ENCODE assay signal across 9 mouse cellular contexts in the genomic region with DNA sequence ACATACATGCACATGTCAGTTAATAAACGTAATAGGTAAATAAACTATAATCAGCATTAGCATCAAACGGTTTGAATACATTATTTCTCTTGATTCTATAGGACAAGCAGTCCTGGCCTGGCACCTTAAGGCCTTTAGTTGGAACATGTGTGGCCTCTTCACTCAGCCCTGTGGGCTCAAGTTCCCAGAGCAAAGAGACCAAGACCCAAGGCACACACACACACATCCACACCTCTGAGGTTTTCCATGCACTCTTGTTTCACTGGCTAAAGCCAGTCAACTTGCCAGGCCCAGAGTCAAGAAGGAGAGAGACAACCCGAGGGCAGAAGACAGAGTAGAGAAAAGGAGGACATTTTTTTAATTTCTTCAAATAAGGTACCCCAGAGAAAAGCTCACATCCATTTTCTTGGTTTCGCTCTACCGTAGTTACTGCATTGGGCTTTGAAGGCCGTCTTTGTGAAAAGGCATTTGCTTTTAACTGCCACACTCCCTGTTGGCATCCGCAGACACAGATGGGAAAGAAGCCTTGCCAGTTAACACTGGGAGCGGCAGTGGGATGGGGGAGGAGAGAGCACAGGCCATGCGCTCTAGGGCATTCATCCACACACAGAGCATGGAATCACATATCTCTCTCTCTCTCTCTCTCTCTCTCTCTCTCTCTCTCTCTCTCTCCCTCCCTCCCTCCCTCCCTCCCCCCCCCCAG. TPM values are rescaled to one million over a fixed set of nuclear protein-coding genes. Genes with fewer than 3 reads are reported as not detected.
DNase-seq lines count a peak whose midpoint lies in the region; ATAC-seq lines count a peak whose summit lies in the region.
"Had no signal": no experiment of that assay in that cellular context is flagged by ENCODE, and none has a peak within 500 bp of the region (broad histone marks: within the 10 kb centered on the region; RNA-seq: fewer than 3 reads in every experiment).

No protein-coding gene starts in this region.

- ATAC-seq in forebrain, embryonic 14.5 days: peak; percentile 90
- ATAC-seq in forebrain, embryonic 12.5 days (ENCODE audit: low FRiP score): no peak
- no peak for ATAC-seq in megakaryocyte, adult 5-6 weeks (ENCODE audit: poor library complexity, severe bottlenecking)
- no peak for ATAC-seq in heart, embryonic 13.5 days (ENCODE audit: extremely low read depth, insufficient number of reproducible peaks, low FRiP score, low TSS enrichment)
- ATAC-seq in midbrain, embryonic 16.5 days: peak; percentile 78; the same call in 1 of the 2 replicates

- H3K27me3 ChIP-seq in forebrain, embryonic 14.5 days (replicated peaks; ENCODE audit: control insufficient read depth, insufficient read depth, low read length): no peaks in the 10 kb centered on the region
- no peaks in the 10 kb centered on the region for H3K27me3 ChIP-seq in forebrain, embryonic 12.5 days
- H3K27me3 ChIP-seq in megakaryocyte, embryonic 14.5 days (replicated peaks): no peaks in the 10 kb centered on the region
- H3K27me3 ChIP-seq in heart, embryonic 13.5 days (replicated peaks): no peaks in the 10 kb centered on the region
- no peaks in the 10 kb centered on the region for H3K27me3 ChIP-seq in midbrain, embryonic 16.5 days (ENCODE audit: control insufficient read depth, insufficient read depth, low read depth, low read length)
- H3K27me3 ChIP-seq: liver, embryonic 13.5 days had no signal

- H3K36me3 ChIP-seq in forebrain, embryonic 14.5 days (ENCODE audit: control insufficient read depth, insufficient read depth, low read length): no peaks in the 10 kb centered on the region
- no peaks in the 10 kb centered on the region for H3K36me3 ChIP-seq in forebrain, embryonic 12.5 days (replicated peaks)
- peaks cover 89% of the 10 kb centered on the region for H3K36me3 ChIP-seq in megakaryocyte, embryonic 14.5 days (replicated peaks; ENCODE audit: low read length)
- H3K36me3 ChIP-seq in heart, embryonic 13.5 days: no peaks in the 10 kb centered on the region
- H3K36me3 ChIP-seq in midbrain, embryonic 16.5 days (ENCODE audit: control insufficient read depth, insufficient read depth, low read length): no peaks in the 10 kb centered on the region
- H3K36me3 ChIP-seq: liver, embryonic 13.5 days had no signal

- DNase-seq in forebrain, embryonic 14.5 days (ENCODE audit: low spot score): peak; percentile 79
- DNase-seq in B cell, adult 2 months: no peak
- no peak for DNase-seq in kidney, postnatal 36 days
- DNase-seq: liver, embryonic 13.5 days had no signal

- H3K9me3 ChIP-seq in forebrain, embryonic 14.5 days (replicated peaks; ENCODE audit: control insufficient read depth, low read length): no peaks in the 10 kb centered on the region
- 0 out of 2 replicates have a peak, but pooled peaks cover 1% of the 10 kb centered on the region for H3K9me3 ChIP-seq in forebrain, embryonic 12.5 days
- H3K9me3 ChIP-seq in megakaryocyte, embryonic 14.5 days: no peaks in the 10 kb centered on the region
- H3K9me3 ChIP-seq in heart, embryonic 13.5 days: no peaks in the 10 kb centered on the region
- no peaks in the 10 kb centered on the region; the same call in 1 of the 2 replicates for H3K9me3 ChIP-seq in midbrain, embryonic 16.5 days (replicated peaks; ENCODE audit: control insufficient read depth, low read length, poor library complexity, severe bottlenecking)
- H3K9me3 ChIP-seq: liver, embryonic 13.5 days had no signal

- WGBS in forebrain, embryonic 14.5 days: 53% methylated on average over 9 of the region's 9 CpGs
- WGBS in forebrain, embryonic 12.5 days: 73% methylated on average over 9 of the region's 9 CpGs
- 54% methylated on average over 9 of the region's 9 CpGs for WGBS in heart, embryonic 13.5 days
- WGBS in midbrain, embryonic 16.5 days: 60% methylated on average over 9 of the region's 9 CpGs

- 0 out of 2 replicates have a peak, but pooled peaks cover 4% of the 10 kb centered on the region for H3K4me1 ChIP-seq in forebrain, embryonic 14.5 days (ENCODE audit: control insufficient read depth, insufficient read depth, low read length)
- H3K4me1 ChIP-seq in forebrain, embryonic 12.5 days: peaks cover 5% of the 10 kb centered on the region; the same call in 1 of the 2 replicates
- peaks cover 88% of the 10 kb centered on the region for H3K4me1 ChIP-seq in megakaryocyte, embryonic 14.5 days
- H3K4me1 ChIP-seq in heart, embryonic 13.5 days: peaks cover 61% of the 10 kb centered on the region
- H3K4me1 ChIP-seq in midbrain, embryonic 16.5 days (ENCODE audit: control insufficient read depth, insufficient read depth, low read length): no peaks in the 10 kb centered on the region

- no peak overlapping the region for H3K9ac ChIP-seq in forebrain, embryonic 14.5 days (ENCODE audit: low read length)
- no peak overlapping the region for H3K9ac ChIP-seq in forebrain, embryonic 12.5 days
- no peak overlapping the region for H3K9ac ChIP-seq in heart, embryonic 13.5 days
- no peak overlapping the region for H3K9ac ChIP-seq in midbrain, embryonic 16.5 days (ENCODE audit: low read depth, low read length)
- H3K9ac ChIP-seq: liver, embryonic 13.5 days had no signal

- no peak overlapping the region for H3K27ac ChIP-seq in forebrain, embryonic 14.5 days (ENCODE audit: low read depth, low read length)
- no peak overlapping the region for H3K27ac ChIP-seq in forebrain, embryonic 12.5 days
- H3K27ac ChIP-seq in heart, embryonic 13.5 days (replicated peaks): peak overlapping the region; percentile 73
- no peak overlapping the region for H3K27ac ChIP-seq in midbrain, embryonic 16.5 days (ENCODE audit: low read length)
- H3K27ac ChIP-seq: liver, embryonic 13.5 days had no signal

- H3K4me2 ChIP-seq in forebrain, embryonic 14.5 days (ENCODE audit: low read length): no peak overlapping the region
- H3K4me2 ChIP-seq in forebrain, embryonic 12.5 days: no peak overlapping the region
- peak overlapping the region; percentile 28; the same call in 1 of the 2 replicates for H3K4me2 ChIP-seq in heart, embryonic 13.5 days
- no peak overlapping the region for H3K4me2 ChIP-seq in midbrain, embryonic 16.5 days (ENCODE audit: low read length)
- H3K4me2 ChIP-seq: liver, embryonic 13.5 days had no signal

- no peak overlapping the region for H3K4me3 ChIP-seq in forebrain, embryonic 14.5 days (ENCODE audit: low read depth, low read length)
- H3K4me3 ChIP-seq in forebrain, embryonic 12.5 days (replicated peaks): no peak overlapping the region
- peak overlapping the region; percentile 72 for H3K4me3 ChIP-seq in megakaryocyte, embryonic 14.5 days (replicated peaks)
- H3K4me3 ChIP-seq in heart, embryonic 13.5 days: no peak overlapping the region
- H3K4me3 ChIP-seq in midbrain, embryonic 16.5 days (ENCODE audit: low read depth, low read length): no peak overlapping the region
- H3K4me3 ChIP-seq: liver, embryonic 13.5 days had no signal

RNA-seq across cellular contexts. Expression of gene Tec, which starts 22.2 kb away (rescaled TPM):
- 4.3 and 5.1 TPM in 2 replicates for polyA plus RNA-seq in forebrain, embryonic 14.5 days (2014; fragmentation: Nextera tagmentation; extraction: Ambion mirVana)
- polyA plus RNA-seq in forebrain, embryonic 12.5 days (2016; fragmentation: Nextera tagmentation; extraction: Ambion mirVana): 3.1 and 3.4 TPM in 2 replicates
- 0.80 and 4.6 TPM in 2 replicates for polyA plus RNA-seq in megakaryocyte, embryonic 14.5 days (2012; ENCODE audit: insufficient read depth, low replicate concordance)
- 33.4 and 38.9 TPM in 2 replicates for total RNA-seq in megakaryocyte, adult 5-6 weeks (2015)
- 56.6 and 64.5 TPM in 2 replicates for total RNA-seq in megakaryocyte, adult 5-6 weeks (2017)
- 15.1 and 17.2 TPM in 2 replicates for polyA plus RNA-seq in heart, embryonic 13.5 days (2015; fragmentation: Nextera tagmentation; extraction: Ambion mirVana)
- 4.6 and 5.4 TPM in 2 replicates for polyA plus RNA-seq in midbrain, embryonic 16.5 days (2015; fragmentation: Nextera tagmentation; extraction: Ambion mirVana)

Comparison
In these comparisons a context has a peak if more than half of its experiments do, and no peak if none do; other contexts are left out.
1. ATAC-seq: peak in forebrain, embryonic 14.5 days (single experiment) and midbrain, embryonic 16.5 days (single experiment); none in forebrain, embryonic 12.5 days (single experiment), megakaryocyte, adult 5-6 weeks (single experiment) and heart, embryonic 13.5 days (single experiment).